Mouse (Mus musculus): Measurements from ENCODE around the gene Ypel2.

DNA sequence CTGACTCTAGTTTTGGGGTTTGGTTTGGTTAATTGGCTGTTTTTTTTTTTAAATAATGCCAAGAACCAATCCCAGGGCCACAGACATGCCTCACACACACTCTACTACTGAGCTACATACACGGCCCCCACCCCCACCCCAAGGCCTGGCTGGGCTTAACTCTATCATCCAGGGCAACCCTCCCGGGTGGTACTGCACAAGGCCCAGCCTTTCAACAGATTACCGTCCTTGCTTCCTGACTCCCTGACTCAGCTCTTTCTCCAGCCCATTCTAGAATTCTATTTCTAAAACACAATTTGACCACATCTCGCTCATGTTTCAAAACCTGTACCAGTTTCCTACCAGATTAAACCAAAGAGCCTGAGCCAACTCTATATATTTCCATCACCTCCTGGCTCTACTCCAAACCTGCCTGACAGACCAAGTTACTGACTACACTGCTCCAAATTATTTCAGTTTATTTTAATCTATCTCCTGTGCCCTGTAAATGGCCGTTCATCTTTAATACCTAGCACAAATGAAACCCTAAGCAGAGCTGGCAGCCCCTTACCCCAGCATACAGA is 12.2 kb downstream of the Ypel2 start:
- TF ChIP-seq CTCF (IDR thresholded peaks at IDR 0.05; ENCODE audit: control insufficient read depth, insufficient read depth, low read length): no peak
- no peak for TF ChIP-seq POLR2A (IDR thresholded peaks at IDR 0.05; ENCODE audit: borderline replicate concordance, control insufficient read depth, low read depth, low read length)
